Mouse (Mus musculus) neural tube, embryonic 13.5 days (tissue): ENCODE results near the gene Ankzf1. TPM values are rescaled to one million over a fixed set of nuclear protein-coding genes. Genes with fewer than 3 reads are reported as not detected.

Experiments used
- ATAC-seq: fragments of 200-750 bp; cut with Nextera tagmentation; 2 replicates; pipeline ENCODE4 v1.8.0; 2017; ENCODE audit warnings: low read depth, mild to moderate bottlenecking, moderate TSS enrichment, moderate library complexity
- H3K27ac ChIP-seq: fragments of 300-500 bp; sonication (generic); replicated peaks from 2 replicates; pipeline ENCODE4 v1.5.1; 2015; ENCODE audit warnings: moderate library complexity, mild to moderate bottlenecking, inconsistent platforms
- H3K27me3 ChIP-seq: fragments of 300-500 bp; sonication (generic); 2 replicates; pipeline ENCODE4 v1.6.1; 2015; ENCODE audit warnings: mild to moderate bottlenecking, inconsistent platforms
- H3K36me3 ChIP-seq: fragments of 300-500 bp; sonication (generic); 2 replicates; pipeline ENCODE4 v1.6.1; 2015; ENCODE audit warnings: mild to moderate bottlenecking, inconsistent platforms
- H3K4me1 ChIP-seq: fragments of 300-500 bp; sonication (generic); replicated peaks from 2 replicates; pipeline ENCODE4 v1.6.1; 2015; ENCODE audit warnings: inconsistent platforms
- H3K4me2 ChIP-seq: fragments of 300-500 bp; sonication (generic); 2 replicates; pipeline ENCODE4 v1.6.1; 2015; ENCODE audit warnings: inconsistent platforms, mild to moderate bottlenecking, moderate library complexity
- H3K4me3 ChIP-seq: fragments of 300-500 bp; sonication (generic); 2 replicates; pipeline ENCODE4 v1.5.1; 2015; ENCODE audit warnings: mild to moderate bottlenecking, inconsistent platforms
- H3K9ac ChIP-seq: fragments of 300-500 bp; sonication (generic); 2 replicates; pipeline ENCODE4 v1.6.1; 2015; ENCODE audit warnings: moderate library complexity, mild to moderate bottlenecking, inconsistent platforms
- H3K9me3 ChIP-seq: fragments of 300-500 bp; sonication (generic); 2 replicates; pipeline ENCODE4 v1.6.1; 2016; ENCODE audit warnings: inconsistent platforms
- WGBS: fragments of 180-500 bp; shearing (Covaris S2); methylation state at CpG from one replicate; pipeline ENCODE4 v1.1.7; 2015; 5-methylcytosine and 5-hydroxymethylcytosine counted together
- polyA plus RNA-seq: library from polyadenylated mRNA; unstranded; fragments of >200 nt; fragmentation: Nextera tagmentation; extraction: Ambion mirVana; gene quantifications from 2 replicates; pipeline ENCODE4 v1.2.1, GENCODE M21; 2015

Gene Ankzf1
- polyA plus RNA-seq, 1 experiment from 2014 or later = 22.2 TPM

DNA sequence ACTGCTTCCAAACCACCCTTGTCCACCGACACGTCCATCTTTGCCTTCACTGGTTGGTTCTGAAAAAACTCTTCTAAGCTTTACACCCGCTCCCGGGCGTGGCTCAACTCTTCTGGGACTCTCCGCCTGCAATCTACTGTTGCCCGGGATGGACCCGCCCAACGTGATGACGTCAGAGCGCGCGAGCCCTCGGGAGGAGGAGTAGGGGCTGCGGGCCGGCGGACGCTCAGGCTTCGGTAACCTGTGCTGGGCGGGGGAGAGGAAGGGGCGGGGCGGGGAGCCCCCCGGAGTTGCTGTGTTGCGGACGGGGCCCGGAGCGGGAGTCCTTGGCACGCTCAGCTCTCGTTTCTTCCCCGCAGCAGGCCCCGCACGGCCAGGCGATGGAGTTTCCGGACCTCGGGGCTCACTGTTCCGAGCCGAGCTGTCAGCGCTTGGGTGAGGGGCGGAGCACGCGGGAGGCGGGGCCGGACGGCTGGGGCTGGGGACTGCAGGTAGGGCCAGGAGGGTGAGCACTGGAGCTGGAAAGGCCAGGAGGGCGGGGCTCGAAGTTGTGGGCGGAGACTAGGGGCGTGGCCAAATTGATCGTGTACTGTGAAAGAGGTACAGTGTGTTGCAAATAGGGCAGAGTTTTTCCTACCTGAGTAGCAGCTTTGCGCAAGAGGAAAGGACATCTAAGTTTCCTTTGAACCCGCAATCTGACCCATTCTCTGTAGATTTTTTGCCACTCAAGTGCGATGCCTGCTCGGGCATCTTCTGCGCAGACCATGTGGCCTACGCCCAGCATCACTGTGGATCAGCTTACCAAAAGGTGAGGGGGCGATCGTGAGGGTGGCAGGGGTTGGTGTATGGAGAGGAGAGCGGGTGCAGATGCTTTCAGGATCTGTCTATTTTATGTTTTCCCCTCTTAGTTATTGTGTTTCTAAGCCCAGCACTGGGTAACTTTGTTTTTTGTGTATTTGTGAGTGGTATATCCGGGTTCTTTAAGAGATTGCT is 23.2 kb upstream of the Ankzf1 start, which contains the start of gene Zfand2b:
Zfand2b (plus strand) TSS at position 175 of the 993 bp plus-strand sequence.
- Histone ChIP-seq H3K4me2 (peak within 1 kb of the TSS; percentile 71), H3K36me3 (peaks cover 40% of the 10 kb centered on the region), H3K4me1 (peaks cover 15% of the 10 kb centered on the region), H3K27me3 (no peaks in the 10 kb centered on the region), H3K9me3 (no peaks in the 10 kb centered on the region), H3K9ac (peak within 1 kb of the TSS; percentile 73), H3K27ac (peak within 1 kb of the TSS; percentile 92), H3K4me3 (peak within 1 kb of the TSS; percentile 71)
- under 1% methylated on average over 58 of the region's 59 CpGs for WGBS
- ATAC-seq = peak; percentile 98

DNA sequence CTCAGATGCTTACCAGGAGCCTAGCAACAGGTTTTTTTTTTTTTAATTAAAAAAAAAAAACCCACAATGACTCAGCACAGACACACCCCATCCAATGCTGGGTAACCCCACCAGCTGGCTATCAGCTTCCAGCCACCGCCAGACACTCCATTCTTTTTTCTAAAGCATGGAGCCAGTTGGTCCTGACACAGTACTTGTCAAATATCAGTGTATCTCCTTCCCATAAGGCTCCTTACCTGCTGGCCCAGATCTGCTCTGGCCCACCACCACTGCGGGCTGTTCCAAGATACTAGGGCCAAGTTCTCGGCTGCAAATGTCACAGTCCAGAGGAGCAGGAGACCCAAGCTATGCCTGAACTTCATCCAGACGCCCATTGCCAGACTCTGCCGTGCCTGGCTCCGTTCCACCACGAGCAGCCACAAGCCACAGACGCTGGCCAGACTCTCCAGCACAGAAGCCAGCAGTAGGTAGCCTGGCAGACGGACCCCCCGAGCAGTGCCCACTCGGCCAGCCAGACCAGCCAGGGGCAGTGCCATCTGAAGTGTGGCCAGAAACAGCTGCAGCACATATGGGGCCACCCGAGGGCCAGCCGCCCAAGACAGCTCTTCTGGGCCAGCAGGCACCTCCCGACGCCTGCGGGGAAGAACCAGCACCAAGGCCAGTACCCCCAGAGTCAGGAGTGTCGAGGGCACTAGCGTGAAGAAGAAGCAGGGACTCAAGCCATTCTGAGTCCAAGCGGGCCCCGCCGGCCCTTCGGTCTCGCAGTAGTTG is 12.4 kb upstream of the Ankzf1 start:
- H3K9me3 ChIP-seq = no peaks in the 10 kb centered on the region
- peak overlapping the region; percentile 100 for H3K4me2 ChIP-seq
- peak; percentile 47 for ATAC-seq
- no peaks in the 10 kb centered on the region for H3K27me3 ChIP-seq
- peaks cover 69% of the 10 kb centered on the region for H3K36me3 ChIP-seq
- peak overlapping the region; percentile 58 for H3K4me3 ChIP-seq
- peaks cover 30% of the 10 kb centered on the region for H3K4me1 ChIP-seq
- peak overlapping the region; percentile 77 for H3K9ac ChIP-seq
- 8% methylated on average over 23 of the region's 23 CpGs for WGBS
- H3K27ac ChIP-seq = peak overlapping the region; percentile 76

GRCm38 (mm10) chr1:75180105-75180590 is 11.8 kb upstream of the Ankzf1 start, which contains the start of gene Abcb6:
Abcb6 (minus strand) TSS chr1:75180392.
- Histone ChIP-seq H3K4me1 (peaks cover 30% of the 10 kb centered on the region), H3K9ac (peak within 1 kb of the TSS; percentile 77), H3K27ac (peak within 1 kb of the TSS; percentile 76), H3K4me3 (peak within 1 kb of the TSS; percentile 58), H3K36me3 (peaks cover 70% of the 10 kb centered on the region), H3K9me3 (no peaks in the 10 kb centered on the region), H3K27me3 (no peaks in the 10 kb centered on the region), H3K4me2 (peak within 1 kb of the TSS; percentile 100)
- WGBS = under 1% methylated on average over 31 of the region's 31 CpGs
- ATAC-seq = peak; percentile 93

- 32% methylated on average over 7 of the region's 7 CpGs for WGBS
- Histone ChIP-seq H3K27ac (no peak overlapping the region), H3K9me3 (no peaks in the 10 kb centered on the region), H3K4me1 (peaks cover 30% of the 10 kb centered on the region), H3K9ac (peak overlapping the region; percentile 77; the same call in 1 of the 2 replicates), H3K4me2 (peak overlapping the region; percentile 100), H3K27me3 (no peaks in the 10 kb centered on the region), H3K4me3 (peak overlapping the region; percentile 58), H3K36me3 (peaks cover 70% of the 10 kb centered on the region)
- peak; percentile 21; the same call in 1 of the 2 replicates for ATAC-seq
Observed at GRCm38 (mm10) chr1:75180741-75181140, 11.2 kb upstream of the Ankzf1 start.

- 93% methylated on average over 4 of the region's 4 CpGs for WGBS
- Histone ChIP-seq H3K4me2 (no peak overlapping the region), H3K9me3 (no peaks in the 10 kb centered on the region), H3K27me3 (no peaks in the 10 kb centered on the region), H3K4me1 (peaks cover 30% of the 10 kb centered on the region), H3K9ac (no peak overlapping the region), H3K27ac (no peak overlapping the region), H3K36me3 (peaks cover 70% of the 10 kb centered on the region), H3K4me3 (no peak overlapping the region)
- no peak for ATAC-seq
Observed at GRCm38 (mm10) chr1:75181377-75181870, 10.5 kb upstream of the Ankzf1 start.

DNA sequence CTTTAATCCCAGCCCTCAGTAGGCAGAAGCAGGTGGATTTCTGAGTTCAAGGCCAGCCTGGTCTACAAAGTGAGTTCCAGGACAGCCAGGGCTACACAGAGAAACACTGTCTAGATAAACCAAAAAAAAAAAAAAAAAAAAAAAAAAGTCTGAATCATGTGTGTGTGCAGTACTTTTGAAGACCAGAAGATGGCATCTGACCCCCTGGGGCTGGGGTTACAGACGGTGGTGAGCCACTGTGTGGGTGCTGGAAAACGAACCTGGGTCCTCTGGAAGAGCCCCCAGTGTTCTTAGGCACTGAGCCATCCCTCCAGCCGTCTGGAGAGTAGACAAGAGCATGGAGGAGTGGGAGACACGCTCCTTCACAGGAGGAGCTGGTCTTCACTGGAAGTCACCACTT is 9.8 kb upstream of the Ankzf1 start:
- no peak overlapping the region for H3K4me2 ChIP-seq
- ATAC-seq = no peak
- H3K27me3 ChIP-seq = no peaks in the 10 kb centered on the region
- peaks cover 70% of the 10 kb centered on the region for H3K36me3 ChIP-seq
- no peak overlapping the region for H3K9ac ChIP-seq
- H3K9me3 ChIP-seq = no peaks in the 10 kb centered on the region
- no peak overlapping the region for H3K27ac ChIP-seq
- H3K4me1 ChIP-seq = peaks cover 30% of the 10 kb centered on the region
- H3K4me3 ChIP-seq = no peak overlapping the region
- 72% methylated on average over 4 of the region's 4 CpGs for WGBS

DNA sequence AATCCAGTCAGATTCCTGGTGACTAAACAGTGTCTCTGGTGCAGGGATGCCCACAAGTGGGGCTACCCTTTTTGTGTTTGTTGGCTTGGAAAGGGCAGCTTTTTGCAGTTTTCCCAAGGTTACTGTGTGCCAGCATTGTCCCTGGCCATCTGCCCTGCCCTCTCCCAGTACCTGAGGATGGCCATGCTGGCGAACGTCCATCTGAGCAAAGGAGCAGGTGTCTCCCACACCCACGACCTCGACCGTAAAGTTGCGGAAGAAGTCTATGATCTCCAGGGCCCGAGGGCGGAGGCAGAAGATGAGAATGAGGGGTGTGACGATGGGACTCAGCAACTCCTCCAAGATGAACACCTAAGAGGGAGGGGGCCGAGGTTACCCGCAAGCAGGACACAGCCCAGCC is 6.5 kb upstream of the Ankzf1 start:
- Histone ChIP-seq H3K4me2 (no peak overlapping the region), H3K36me3 (peaks cover 91% of the 10 kb centered on the region), H3K9ac (0 out of 2 replicates have a peak overlapping the region, but pooled peaks have one; percentile 5), H3K27me3 (no peaks in the 10 kb centered on the region), H3K27ac (no peak overlapping the region), H3K4me3 (no peak overlapping the region), H3K4me1 (peaks cover 16% of the 10 kb centered on the region), H3K9me3 (no peaks in the 10 kb centered on the region)
- 89% methylated on average over 11 of the region's 11 CpGs for WGBS
- ATAC-seq = no peak

DNA sequence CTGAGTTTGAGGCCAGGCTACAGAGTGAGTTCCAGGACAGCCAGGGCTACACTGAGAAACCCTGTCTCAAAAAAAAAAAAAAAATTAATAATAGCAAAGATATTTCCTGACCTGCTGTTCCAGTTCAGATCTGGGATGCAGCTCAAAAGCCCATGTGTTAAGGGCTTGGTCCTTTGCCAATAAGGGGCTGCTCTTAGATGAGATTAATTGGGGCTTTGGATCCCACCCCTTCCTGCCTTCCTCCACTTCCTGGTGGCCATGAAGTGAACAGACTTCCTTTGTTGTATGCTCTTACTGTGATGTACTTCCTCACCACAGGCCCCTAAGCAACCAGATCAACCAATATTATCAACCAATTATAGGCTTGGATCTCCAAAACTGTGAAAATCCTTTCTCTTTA is 4.8 kb upstream of the Ankzf1 start:
- Histone ChIP-seq H3K9me3 (no peaks in the 10 kb centered on the region), H3K4me2 (no peak overlapping the region), H3K9ac (no peak overlapping the region), H3K4me1 (peaks cover 20% of the 10 kb centered on the region), H3K27me3 (no peaks in the 10 kb centered on the region), H3K4me3 (no peak overlapping the region), H3K36me3 (peaks cover 78% of the 10 kb centered on the region), H3K27ac (no peak overlapping the region)
- no peak for ATAC-seq

DNA sequence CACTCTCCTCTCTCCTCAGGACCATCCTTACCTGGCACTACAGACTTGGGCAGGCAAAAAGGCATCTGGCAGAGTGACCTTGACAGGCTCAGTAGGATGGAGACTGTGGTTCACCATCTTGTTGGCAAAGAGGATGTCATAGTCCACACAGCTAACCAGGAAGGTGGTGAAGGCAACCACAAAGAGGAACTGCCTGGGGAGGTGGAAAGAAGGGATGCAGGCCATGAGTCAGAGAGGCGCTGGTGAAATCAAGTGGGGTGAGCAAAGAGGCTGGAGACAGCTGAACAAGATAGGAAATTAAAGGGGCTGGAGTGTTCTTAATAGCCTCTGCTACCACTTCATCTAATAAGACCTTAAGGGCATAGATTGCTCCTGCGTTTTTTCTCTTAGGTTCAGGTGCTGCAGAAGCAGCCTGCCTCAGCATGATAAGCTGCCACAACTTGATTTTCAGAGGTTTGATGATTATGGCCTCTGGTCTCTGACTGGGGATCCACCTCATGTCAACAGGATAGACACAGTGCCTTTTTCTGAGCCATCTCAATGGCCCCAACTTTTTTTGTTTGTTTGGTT is 4.0 kb upstream of the Ankzf1 start:
- Histone ChIP-seq H3K4me1 (peaks cover 26% of the 10 kb centered on the region), H3K4me2 (no peak overlapping the region), H3K36me3 (peaks cover 69% of the 10 kb centered on the region), H3K27me3 (no peaks in the 10 kb centered on the region), H3K27ac (no peak overlapping the region), H3K9me3 (no peaks in the 10 kb centered on the region), H3K4me3 (no peak overlapping the region), H3K9ac (no peak overlapping the region)
- 95% methylated on average over 2 of the region's 2 CpGs for WGBS
- no peak for ATAC-seq

DNA sequence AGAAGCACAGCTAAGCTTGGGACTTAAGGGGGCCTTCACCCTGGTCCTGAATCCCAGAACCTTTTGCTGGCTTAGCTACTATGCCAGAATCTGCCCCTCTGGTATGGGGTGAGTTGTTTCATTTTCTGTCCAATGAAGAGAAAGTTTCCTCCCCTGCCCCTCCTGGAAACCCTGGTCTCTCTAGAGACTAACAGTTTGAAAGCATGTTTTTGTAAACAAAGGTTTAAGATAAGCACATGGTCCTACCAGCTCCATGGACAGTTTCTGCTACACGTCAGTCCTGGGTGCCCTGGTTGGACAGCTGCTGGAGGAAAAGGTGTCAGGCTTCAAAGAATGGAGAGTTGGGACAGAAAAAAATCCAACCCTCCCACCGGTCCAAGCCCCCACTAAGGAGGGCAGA is 1.4 kb upstream of the Ankzf1 start:
- Histone ChIP-seq H3K27ac (no peak overlapping the region), H3K9ac (peak overlapping the region; percentile 81), H3K4me1 (peaks cover 33% of the 10 kb centered on the region), H3K4me3 (no peak overlapping the region; the same call in 1 of the 2 replicates), H3K4me2 (peak overlapping the region; percentile 78), H3K27me3 (no peaks in the 10 kb centered on the region), H3K36me3 (peaks cover 51% of the 10 kb centered on the region), H3K9me3 (no peaks in the 10 kb centered on the region)
- ATAC-seq = no peak
- 81% methylated on average over 2 of the region's 2 CpGs for WGBS

- H3K9me3 ChIP-seq = no peaks in the 10 kb centered on the region
- H3K9ac ChIP-seq = peak overlapping the region; percentile 81
- peak overlapping the region; percentile 97 for H3K27ac ChIP-seq
- H3K27me3 ChIP-seq = no peaks in the 10 kb centered on the region
- peaks cover 51% of the 10 kb centered on the region for H3K36me3 ChIP-seq
- peak overlapping the region; percentile 78 for H3K4me2 ChIP-seq
- peaks cover 33% of the 10 kb centered on the region for H3K4me1 ChIP-seq
- no peak for ATAC-seq
- WGBS = 44% methylated on average over 5 of the region's 5 CpGs
- H3K4me3 ChIP-seq = peak overlapping the region; percentile 67
Observed at GRCm38 (mm10) chr1:75191258-75191621, 711 bp upstream of the Ankzf1 start.
